Mouse (Mus musculus) large intestine, adult 2 months (tissue): ENCODE measurements around the gene Fam206a. TPM values are rescaled to one million over a fixed set of nuclear protein-coding genes. Genes with fewer than 3 reads are reported as not detected.

Experiments
- DNase-seq: peaks from one replicate; pipeline ENCODE4 v3.0.0-alpha.2; 2012; ENCODE audit warnings: low read depth, low spot score
- WGBS: fragments of 180-500 bp; shearing (Covaris S2); methylation state at CpG from one replicate; pipeline ENCODE4 v1.1.7; 2018; 5-methylcytosine and 5-hydroxymethylcytosine counted together
- polyA plus RNA-seq: library from polyadenylated mRNA; depleted of rRNA; stranded (reverse); fragments of >200 nt; gene quantifications from 2 replicates; pipeline ENCODE4 v1.2.3, GENCODE M21; 2012; rRNA removed

Gene Fam206a
- polyA plus RNA-seq, 1 experiment: 3.3 TPM

- no peak for DNase-seq
- WGBS: 83% methylated on average over 7 of the region's 7 CpGs
Measured at GRCm38 (mm10) chr4:56842501-56842900, 40.4 kb downstream of the Fam206a start.

GRCm38 (mm10) chr4:56843963-56844362 lies 41.8 kb downstream of the Fam206a start:
- whole genome bisulfite sequencing: 94% methylated on average over 2 of the region's 2 CpGs
- no peak for DNase-seq

- 96% methylated on average over 4 of the region's 4 CpGs for WGBS
- no peak for DNase-seq
Measured at GRCm38 (mm10) chr4:56844911-56845310, 42.8 kb downstream of the Fam206a start.

- WGBS: 41% methylated on average over 12 of the region's 12 CpGs
Measured at GRCm38 (mm10) chr4:56845896-56846533, 43.9 kb downstream of the Fam206a start.

GRCm38 (mm10) chr4:56847400-56847799 lies 45.3 kb downstream of the Fam206a start:
- DNase-seq: no peak
- 72% methylated on average over 3 of the region's 3 CpGs for WGBS

More at GRCm38 (mm10) chr4:56845896-56846533, 43.9 kb downstream of the Fam206a start:
- DNase-seq: no peak

- no peak for DNase-seq
- WGBS: 91% methylated on average over 6 of the region's 6 CpGs
Measured at GRCm38 (mm10) chr4:56848044-56848443, 45.9 kb downstream of the Fam206a start.

GRCm38 (mm10) chr4:56850724-56851123 lies 48.6 kb downstream of the Fam206a start:
- 45% methylated on average over 6 of the region's 6 CpGs for WGBS

GRCm38 (mm10) chr4:56855935-56856334 lies 53.8 kb downstream of the Fam206a start:
- WGBS: 94% methylated on average over 5 of the region's 5 CpGs
- DNase-seq: no peak

More at GRCm38 (mm10) chr4:56850724-56851123, 48.6 kb downstream of the Fam206a start:
- DNase-seq: no peak

GRCm38 (mm10) chr4:56856371-56856949 lies 54.3 kb downstream of the Fam206a start:
- 83% methylated on average over 8 of the region's 8 CpGs for WGBS
- no peak for DNase-seq

GRCm38 (mm10) chr4:56858733-56859132 lies 56.6 kb downstream of the Fam206a start:
- 83% methylated on average over 9 of the region's 9 CpGs for WGBS
- DNase-seq: no peak

Other genes starting within 250 kb of the Fam206a start
- not detected in 2 replicates for gene Gm26657, start 62.3 kb upstream of the Fam206a start, polyA plus RNA-seq
- gene Actl7b, start 60.9 kb upstream of the Fam206a start, polyA plus RNA-seq: 0.12 TPM in 1 of 2 replicates, not detected in the other
- not detected in 2 replicates for gene Actl7a, start 58.9 kb upstream of the Fam206a start, polyA plus RNA-seq
- 8.6 and 8.7 TPM in 2 replicates for gene Elp1, start within 50 bp of the Fam206a start, polyA plus RNA-seq
- gene Ctnnal1, start 62.8 kb downstream of the Fam206a start, polyA plus RNA-seq: 4.7 and 6.0 TPM in 2 replicates
- 4.2 and 8.8 TPM in 2 replicates for gene Tmem245, start 145.1 kb downstream of the Fam206a start, polyA plus RNA-seq
- gene Frrs1l, start 188.0 kb downstream of the Fam206a start, polyA plus RNA-seq: 0.04 and 0.07 TPM in 2 replicates